Comparison of ENCODE assay signal across 12 mouse cellular contexts in genomic region chr4:10560078-10560477, GRCm38 (mm10).
"Had no signal": no experiment of that assay in that cellular context is flagged by ENCODE, and none has a peak within 500 bp of the region (broad histone marks: within the 10 kb centered on the region; RNA-seq: fewer than 3 reads in every experiment).

No protein-coding gene starts in this region.

- H3K4me2 ChIP-seq: liver, embryonic 12.5 days; liver, embryonic 15.5 days; lung, embryonic 15.5 days; midbrain, embryonic 11.5 days had no signal

- DNase-seq: kidney, adult 2 months; kidney, postnatal 25 days; lung, adult 18-20 months; lung, postnatal 10 days; lung, postnatal 36 days; midbrain, embryonic 14.5 days; thymus, postnatal 25 days had no signal

- H3K36me3 ChIP-seq: liver, embryonic 12.5 days; liver, embryonic 15.5 days; lung, embryonic 15.5 days had no signal

- H3K27me3 ChIP-seq: liver, embryonic 12.5 days; liver, embryonic 15.5 days; lung, embryonic 15.5 days had no signal

- H3K4me3 ChIP-seq: liver, embryonic 12.5 days; liver, embryonic 15.5 days; lung, embryonic 15.5 days had no signal

- H3K4me1 ChIP-seq: liver, embryonic 12.5 days; liver, embryonic 15.5 days; lung, embryonic 15.5 days had no signal

- H3K9me3 ChIP-seq: liver, embryonic 12.5 days; liver, embryonic 15.5 days; lung, embryonic 15.5 days had no signal

- H3K9ac ChIP-seq: liver, embryonic 12.5 days; liver, embryonic 15.5 days; lung, embryonic 15.5 days had no signal

- H3K27ac ChIP-seq: kidney, postnatal 0 days; liver, embryonic 12.5 days; liver, embryonic 15.5 days; lung, embryonic 15.5 days had no signal
